Mouse (Mus musculus) olfactory bulb, adult 2 months (tissue): ENCODE measurements around the gene Scn5a.

ENCODE experiments used
- CTCF ChIP-seq: fragments of 200-500 bp; IDR thresholded peaks from 2 replicates; pipeline ENCODE4 v1.5.1; 2012; ENCODE audit warnings: low read depth, mild to moderate bottlenecking, low read length, moderate library complexity; ENCODE audit not compliant: insufficient read depth
- POLR2A ChIP-seq: fragments of 200-500 bp; IDR thresholded peaks from 2 replicates; pipeline ENCODE4 v1.6.1; 2012; ENCODE audit warnings: mild to moderate bottlenecking, low read depth, low read length, moderate library complexity; ENCODE audit not compliant: insufficient read depth

GRCm38 (mm10) chr9:119610563-119611166, 31.8 kb upstream of the Scn5a start:
- TF ChIP-seq CTCF (no peak), POLR2A (no peak)
